Mouse (Mus musculus): Measurements from ENCODE around the gene Auh. TPM values are rescaled to one million over a fixed set of nuclear protein-coding genes. Genes with fewer than 3 reads are reported as not detected.
A peak's percentile ranks its signal among the peaks of the same experiment; 100 is the strongest.

The Auh gene
- polyA plus RNA-seq, 1 experiment from 2014 or later = 44.3 TPM

DNA sequence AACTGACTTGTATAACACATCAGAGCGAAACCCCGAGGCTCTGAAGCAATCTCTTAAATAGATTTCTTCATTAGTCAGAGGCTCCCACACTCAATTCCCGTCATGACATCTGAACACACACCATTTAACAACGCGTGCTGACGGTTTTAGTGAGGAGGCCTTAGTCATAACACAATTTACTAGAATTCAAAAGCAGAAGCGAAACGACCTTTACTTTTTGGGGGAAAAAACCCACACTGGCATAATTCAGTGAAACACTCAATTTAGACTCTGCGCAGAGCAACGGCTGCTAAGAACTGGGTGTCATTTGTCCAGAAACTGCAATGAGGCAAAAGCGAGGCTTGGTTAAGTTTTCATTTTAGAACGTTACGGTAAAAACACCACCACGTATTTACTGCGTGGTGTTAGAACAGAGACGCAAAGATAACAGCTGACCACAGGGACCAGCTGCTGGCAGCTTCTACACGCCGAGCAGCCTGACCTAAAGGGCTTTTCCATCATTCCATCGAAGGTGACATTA is 14.8 kb downstream of the Auh start:
- DNase-seq (ENCODE audit: low spot score) = no peak
- WGBS = 79% methylated on average over 19 of the region's 19 CpGs

DNA sequence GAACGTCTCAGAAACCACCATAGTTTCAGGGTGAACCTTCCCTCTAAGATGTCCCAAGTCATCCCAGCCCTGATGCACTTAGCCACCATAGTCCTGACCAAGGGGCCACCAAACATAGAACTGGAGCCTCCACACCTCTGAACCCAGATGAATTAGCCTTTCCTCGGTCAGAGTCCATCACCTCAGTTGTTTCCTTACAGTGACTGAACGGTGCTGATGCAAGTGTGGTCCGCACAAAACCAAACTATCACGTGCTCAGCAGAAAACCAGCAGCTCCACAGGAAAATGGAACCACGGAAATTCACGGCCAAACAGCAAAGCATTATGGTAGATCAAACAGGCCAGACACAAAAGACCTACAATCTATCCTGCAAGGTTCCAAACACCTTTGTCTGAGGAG is 15.6 kb downstream of the Auh start:
- Histone ChIP-seq H3K4me3 (ENCODE audit: low read depth, low read length) (no peak overlapping the region), H3K9ac (ENCODE audit: low read depth, low read length) (no peak overlapping the region), H3K36me3 (ENCODE audit: control insufficient read depth, insufficient read depth, low read length) (no peaks in the 10 kb centered on the region), H3K27me3 (ENCODE audit: control insufficient read depth, insufficient read depth, low read length) (no peaks in the 10 kb centered on the region), H3K4me2 (replicated peaks; ENCODE audit: low read depth, low read length) (no peak overlapping the region), H3K9me3 (ENCODE audit: control insufficient read depth, low read length) (no peaks in the 10 kb centered on the region), H3K27ac (ENCODE audit: low read depth, low read length) (no peak overlapping the region), H3K4me1 (replicated peaks; ENCODE audit: control insufficient read depth, insufficient read depth, low read length) (peaks cover 5% of the 10 kb centered on the region; the same call in 1 of the 2 replicates)
- no peak for ATAC-seq (ENCODE audit: low FRiP score)
- 80% methylated on average over 7 of the region's 7 CpGs for WGBS
- no peak for DNase-seq (ENCODE audit: low spot score)

More for the DNA sequence above, 14.8 kb downstream of the Auh start:
- Histone ChIP-seq H3K36me3 (ENCODE audit: control insufficient read depth, insufficient read depth, low read length) (no peaks in the 10 kb centered on the region), H3K4me1 (replicated peaks; ENCODE audit: control insufficient read depth, insufficient read depth, low read length) (peaks cover 5% of the 10 kb centered on the region; the same call in 1 of the 2 replicates), H3K9me3 (ENCODE audit: control insufficient read depth, low read length) (no peaks in the 10 kb centered on the region), H3K27ac (ENCODE audit: low read depth, low read length) (0 out of 2 replicates have a peak overlapping the region, but pooled peaks have one; percentile 33), H3K27me3 (ENCODE audit: control insufficient read depth, insufficient read depth, low read length) (no peaks in the 10 kb centered on the region), H3K4me2 (replicated peaks; ENCODE audit: low read depth, low read length) (no peak overlapping the region), H3K9ac (ENCODE audit: low read depth, low read length) (no peak overlapping the region), H3K4me3 (ENCODE audit: low read depth, low read length) (no peak overlapping the region)
- no peak for ATAC-seq (ENCODE audit: low FRiP score)

DNA sequence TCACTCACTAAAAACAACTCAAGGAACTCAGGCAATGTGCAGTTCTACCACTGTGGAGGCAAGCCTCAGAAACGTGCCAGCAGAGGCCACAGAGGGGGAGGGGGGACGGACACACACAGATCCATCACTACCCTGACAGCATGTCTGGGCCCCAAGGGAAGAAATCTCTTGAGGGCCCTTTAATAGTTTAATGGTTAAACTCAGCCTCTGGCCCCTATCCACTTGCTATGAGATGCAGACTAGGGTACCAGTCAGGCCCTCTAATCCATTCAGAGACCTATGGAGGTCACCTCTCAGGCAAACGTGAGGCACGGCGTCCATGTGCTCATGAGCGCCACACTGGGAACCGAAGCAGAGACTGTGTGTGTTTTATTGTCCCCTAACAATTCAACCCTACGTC is 17.0 kb downstream of the Auh start:
- 41% methylated on average over 8 of the region's 8 CpGs for WGBS
- Histone ChIP-seq H3K9ac (ENCODE audit: low read depth, low read length) (no peak overlapping the region), H3K9me3 (ENCODE audit: control insufficient read depth, low read length) (no peaks in the 10 kb centered on the region), H3K36me3 (ENCODE audit: control insufficient read depth, insufficient read depth, low read length) (no peaks in the 10 kb centered on the region), H3K4me2 (replicated peaks; ENCODE audit: low read depth, low read length) (no peak overlapping the region), H3K4me1 (replicated peaks; ENCODE audit: control insufficient read depth, insufficient read depth, low read length) (peaks cover 5% of the 10 kb centered on the region; the same call in 1 of the 2 replicates), H3K27me3 (ENCODE audit: control insufficient read depth, insufficient read depth, low read length) (no peaks in the 10 kb centered on the region), H3K27ac (ENCODE audit: low read depth, low read length) (no peak overlapping the region), H3K4me3 (ENCODE audit: low read depth, low read length) (no peak overlapping the region)
- ATAC-seq (ENCODE audit: low FRiP score) = no peak
- DNase-seq (ENCODE audit: low spot score) = peak; percentile 39

- H3K9ac ChIP-seq (ENCODE audit: low read depth, low read length) = no peak overlapping the region
- H3K27me3 ChIP-seq (ENCODE audit: control insufficient read depth, insufficient read depth, low read length) = no peaks in the 10 kb centered on the region
- no peak overlapping the region for H3K4me3 ChIP-seq (ENCODE audit: low read depth, low read length)
- H3K36me3 ChIP-seq (ENCODE audit: control insufficient read depth, insufficient read depth, low read length) = no peaks in the 10 kb centered on the region
- H3K27ac ChIP-seq (ENCODE audit: low read depth, low read length) = no peak overlapping the region
- peaks cover 5% of the 10 kb centered on the region; the same call in 1 of the 2 replicates for H3K4me1 ChIP-seq (replicated peaks; ENCODE audit: control insufficient read depth, insufficient read depth, low read length)
- ATAC-seq (ENCODE audit: low FRiP score) = no peak
- WGBS = 60% methylated on average over 4 of the region's 4 CpGs
- DNase-seq (ENCODE audit: low spot score) = no peak
- H3K9me3 ChIP-seq (ENCODE audit: control insufficient read depth, low read length) = no peaks in the 10 kb centered on the region
- H3K4me2 ChIP-seq (replicated peaks; ENCODE audit: low read depth, low read length) = no peak overlapping the region
Measured at GRCm38 (mm10) chr13:52911259-52911658, 18.2 kb downstream of the Auh start.

DNA sequence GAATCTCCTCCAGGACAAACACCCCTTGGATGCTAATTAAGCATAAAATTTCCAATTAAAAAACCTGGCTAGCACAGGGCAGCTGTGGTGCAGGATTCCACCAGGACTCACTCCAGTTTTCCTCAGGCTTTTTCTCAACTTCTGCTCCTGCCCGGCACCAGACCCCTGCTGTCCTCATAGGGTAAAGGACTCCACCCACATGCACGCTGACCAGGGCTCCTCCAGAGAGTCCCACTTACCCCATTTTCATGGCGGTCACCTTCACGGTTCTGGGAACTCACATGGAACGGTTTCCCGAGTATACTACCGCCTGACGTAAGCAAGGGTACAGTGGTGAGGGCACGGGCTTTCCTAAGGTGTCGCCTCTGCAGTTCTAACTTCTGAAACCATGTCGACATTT is 23.2 kb downstream of the Auh start:
- Histone ChIP-seq H3K4me1 (replicated peaks; ENCODE audit: control insufficient read depth, insufficient read depth, low read length) (no peaks in the 10 kb centered on the region; the same call in 1 of the 2 replicates), H3K9ac (ENCODE audit: low read depth, low read length) (no peak overlapping the region), H3K27me3 (ENCODE audit: control insufficient read depth, insufficient read depth, low read length) (no peaks in the 10 kb centered on the region), H3K4me2 (replicated peaks; ENCODE audit: low read depth, low read length) (no peak overlapping the region), H3K4me3 (ENCODE audit: low read depth, low read length) (no peak overlapping the region), H3K9me3 (ENCODE audit: control insufficient read depth, low read length) (no peaks in the 10 kb centered on the region), H3K36me3 (ENCODE audit: control insufficient read depth, insufficient read depth, low read length) (no peaks in the 10 kb centered on the region), H3K27ac (ENCODE audit: low read depth, low read length) (no peak overlapping the region)
- DNase-seq (ENCODE audit: low spot score) (no peak), ATAC-seq (ENCODE audit: low FRiP score) (no peak)
- 88% methylated on average over 11 of the region's 11 CpGs for WGBS

DNA sequence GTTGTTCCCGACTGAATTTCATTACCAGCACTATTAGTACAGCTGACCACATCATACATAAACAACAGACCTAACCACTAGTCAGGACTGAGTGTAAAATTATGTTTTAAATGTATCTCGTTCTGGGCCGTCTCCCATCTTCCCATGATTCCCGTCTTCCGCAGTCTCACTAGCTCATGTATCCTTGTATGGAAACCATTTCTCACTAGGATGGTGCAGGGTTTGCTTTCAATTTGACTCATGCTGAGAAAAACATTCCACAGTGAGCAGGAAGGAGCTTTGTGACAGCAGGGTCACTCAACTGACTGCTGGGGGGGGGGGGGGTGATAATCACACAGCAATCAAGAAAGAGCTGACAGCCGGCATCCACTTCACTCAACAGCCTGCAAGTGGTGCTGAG is 25.3 kb downstream of the Auh start:
- 0 out of 2 replicates have a peak overlapping the region, but pooled peaks have one; percentile 20 for H3K27ac ChIP-seq (ENCODE audit: low read depth, low read length)
- H3K9ac ChIP-seq (ENCODE audit: low read depth, low read length) = no peak overlapping the region
- WGBS = 54% methylated on average over 6 of the region's 6 CpGs
- H3K27me3 ChIP-seq (ENCODE audit: control insufficient read depth, insufficient read depth, low read length) = no peaks in the 10 kb centered on the region
- no peaks in the 10 kb centered on the region for H3K36me3 ChIP-seq (ENCODE audit: control insufficient read depth, insufficient read depth, low read length)
- no peak for DNase-seq (ENCODE audit: low spot score)
- no peaks in the 10 kb centered on the region; the same call in 1 of the 2 replicates for H3K4me1 ChIP-seq (replicated peaks; ENCODE audit: control insufficient read depth, insufficient read depth, low read length)
- H3K9me3 ChIP-seq (ENCODE audit: control insufficient read depth, low read length) = no peaks in the 10 kb centered on the region
- no peak overlapping the region for H3K4me3 ChIP-seq (ENCODE audit: low read depth, low read length)
- no peak for ATAC-seq (ENCODE audit: low FRiP score)
- no peak overlapping the region for H3K4me2 ChIP-seq (replicated peaks; ENCODE audit: low read depth, low read length)

- Histone ChIP-seq H3K27ac (ENCODE audit: low read depth, low read length) (no peak overlapping the region), H3K9me3 (ENCODE audit: control insufficient read depth, low read length) (no peaks in the 10 kb centered on the region), H3K4me1 (replicated peaks; ENCODE audit: control insufficient read depth, insufficient read depth, low read length) (no peaks in the 10 kb centered on the region; the same call in 1 of the 2 replicates), H3K4me2 (replicated peaks; ENCODE audit: low read depth, low read length) (no peak overlapping the region), H3K27me3 (ENCODE audit: control insufficient read depth, insufficient read depth, low read length) (no peaks in the 10 kb centered on the region), H3K9ac (ENCODE audit: low read depth, low read length) (no peak overlapping the region), H3K4me3 (ENCODE audit: low read depth, low read length) (no peak overlapping the region), H3K36me3 (ENCODE audit: control insufficient read depth, insufficient read depth, low read length) (no peaks in the 10 kb centered on the region)
- WGBS = 35% methylated on average over 10 of the region's 10 CpGs
- DNase-seq (ENCODE audit: low spot score) = peak; percentile 46
- 0 out of 2 replicates have a peak, but pooled peaks have one; percentile 19 for ATAC-seq (ENCODE audit: low FRiP score)
Measured at GRCm38 (mm10) chr13:52903767-52904166, 25.7 kb downstream of the Auh start.

DNA sequence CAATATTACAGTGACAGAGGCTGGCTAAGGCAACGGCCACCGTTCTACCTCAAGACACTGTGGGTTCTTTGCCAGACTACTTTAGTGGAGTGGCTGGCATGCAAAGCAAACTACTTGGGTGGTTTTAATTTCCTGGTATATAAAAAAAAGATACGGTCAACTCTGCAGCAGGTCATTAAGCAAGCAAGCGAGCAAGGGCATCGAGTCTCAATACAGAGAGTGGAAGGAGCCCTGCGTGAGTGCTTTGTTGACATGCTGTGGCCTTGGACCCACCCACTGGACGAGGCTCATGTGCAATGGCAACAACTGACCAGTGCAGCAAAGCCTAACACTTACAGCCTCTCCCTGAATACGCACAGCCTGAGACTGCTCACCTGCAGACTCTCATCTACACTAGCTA is 27.0 kb downstream of the Auh start:
- Histone ChIP-seq H3K9me3 (ENCODE audit: control insufficient read depth, low read length) (no peaks in the 10 kb centered on the region), H3K27ac (ENCODE audit: low read depth, low read length) (no peak overlapping the region), H3K4me1 (replicated peaks; ENCODE audit: control insufficient read depth, insufficient read depth, low read length) (no peaks in the 10 kb centered on the region; the same call in 1 of the 2 replicates), H3K27me3 (ENCODE audit: control insufficient read depth, insufficient read depth, low read length) (no peaks in the 10 kb centered on the region), H3K4me3 (ENCODE audit: low read depth, low read length) (no peak overlapping the region), H3K9ac (ENCODE audit: low read depth, low read length) (no peak overlapping the region), H3K36me3 (ENCODE audit: control insufficient read depth, insufficient read depth, low read length) (no peaks in the 10 kb centered on the region), H3K4me2 (replicated peaks; ENCODE audit: low read depth, low read length) (no peak overlapping the region)
- WGBS = 79% methylated on average over 8 of the region's 8 CpGs
- ATAC-seq (ENCODE audit: low FRiP score) = no peak
- no peak for DNase-seq (ENCODE audit: low spot score)

- Histone ChIP-seq H3K27ac (ENCODE audit: low read depth, low read length) (no peak overlapping the region), H3K27me3 (ENCODE audit: control insufficient read depth, insufficient read depth, low read length) (no peaks in the 10 kb centered on the region), H3K4me2 (replicated peaks; ENCODE audit: low read depth, low read length) (no peak overlapping the region), H3K4me3 (ENCODE audit: low read depth, low read length) (no peak overlapping the region), H3K9me3 (ENCODE audit: control insufficient read depth, low read length) (no peaks in the 10 kb centered on the region), H3K36me3 (ENCODE audit: control insufficient read depth, insufficient read depth, low read length) (no peaks in the 10 kb centered on the region), H3K4me1 (replicated peaks; ENCODE audit: control insufficient read depth, insufficient read depth, low read length) (no peaks in the 10 kb centered on the region; the same call in 1 of the 2 replicates), H3K9ac (ENCODE audit: low read depth, low read length) (no peak overlapping the region)
- 90% methylated on average over 5 of the region's 5 CpGs for WGBS
- ATAC-seq (ENCODE audit: low FRiP score) (no peak), DNase-seq (ENCODE audit: low spot score) (no peak)
Measured at GRCm38 (mm10) chr13:52899664-52900063, 29.8 kb downstream of the Auh start.

Measured in hindbrain, embryonic 11.5 days (tissue).